Comparison of ENCODE assay signal across 12 mouse cellular contexts in genomic region chr14:23848529-23849141, GRCm38 (mm10).
DNase-seq lines count a peak whose midpoint lies in the region; ATAC-seq and TF ChIP-seq lines count a peak whose summit lies in the region.
"Had no signal": no experiment of that assay in that cellular context is flagged by ENCODE, and none has a peak within 500 bp of the region (broad histone marks: within the 10 kb centered on the region; RNA-seq: fewer than 3 reads in every experiment).

No protein-coding gene starts in this region.

- 13% methylated on average over 6 of the region's 6 CpGs for WGBS in kidney, embryonic 14.5 days
- 9% methylated on average over 6 of the region's 6 CpGs for WGBS in hindbrain, postnatal 0 days

- intact Hi-C loops in gastrocnemius, postnatal 36 days (cut with DNase I), result no loop called here

- no peak for DNase-seq in kidney, adult 9 months
- peak; percentile 73 to 76 for DNase-seq in right cerebral cortex, postnatal 10 days (ENCODE audit: low spot score in 2 of 2)
- DNase-seq in right cerebral cortex, adult 2 months (ENCODE audit: low spot score in 2 of 2), result no peak
- peak; percentile 69 for DNase-seq in hindbrain, postnatal 0 days (ENCODE audit: low spot score)
- DNase-seq in gastrocnemius, postnatal 36 days, result no peak
- no peak for DNase-seq in natural killer cell, adult 2 months (ENCODE audit: low spot score in 2 of 2)
- DNase-seq in spleen, adult 18-20 months, result no peak
- DNase-seq: gastrocnemius, postnatal 14 days; thymus, postnatal 14 days had no signal

- H3K36me3 ChIP-seq in kidney, embryonic 14.5 days (ENCODE audit: control insufficient read depth, insufficient read depth, low read length), result no peaks in the 10 kb centered on the region
- no peaks in the 10 kb centered on the region for H3K36me3 ChIP-seq in hindbrain, postnatal 0 days (ENCODE audit: insufficient read depth, low read length)
- H3K36me3 ChIP-seq: embryonic facial prominence, embryonic 13.5 days; limb, embryonic 13.5 days had no signal

- ATAC-seq in kidney, embryonic 14.5 days (ENCODE audit: low FRiP score, low TSS enrichment), result peak; percentile 68; the same call in 1 of the 2 replicates
- peak; percentile 90 for ATAC-seq in hindbrain, postnatal 0 days

- H3K4me1 ChIP-seq in kidney, embryonic 14.5 days (ENCODE audit: control insufficient read depth, insufficient read depth, low read length), result peaks cover 4% of the 10 kb centered on the region; the same call in 1 of the 2 replicates
- peaks cover 12% of the 10 kb centered on the region; the same call in 1 of the 2 replicates for H3K4me1 ChIP-seq in hindbrain, postnatal 0 days (ENCODE audit: insufficient read depth, low read length)
- H3K4me1 ChIP-seq: embryonic facial prominence, embryonic 13.5 days; limb, embryonic 13.5 days had no signal

- H3K9me3 ChIP-seq in kidney, embryonic 14.5 days (ENCODE audit: control insufficient read depth, low read length), result no peaks in the 10 kb centered on the region
- H3K9me3 ChIP-seq in hindbrain, postnatal 0 days (ENCODE audit: low read length), result no peaks in the 10 kb centered on the region
- H3K9me3 ChIP-seq: embryonic facial prominence, embryonic 13.5 days; limb, embryonic 13.5 days had no signal

- H3K27me3 ChIP-seq in kidney, embryonic 14.5 days (ENCODE audit: control insufficient read depth, insufficient read depth, low read length), result no peaks in the 10 kb centered on the region
- H3K27me3 ChIP-seq in hindbrain, postnatal 0 days (ENCODE audit: insufficient read depth, low read length), result no peaks in the 10 kb centered on the region
- H3K27me3 ChIP-seq: embryonic facial prominence, embryonic 13.5 days; limb, embryonic 13.5 days had no signal

- TF ChIP-seq CTCF in hindbrain, postnatal 0 days (IDR thresholded peaks at IDR 0.05; ENCODE audit: low read depth), result no peak

- H3K4me3 ChIP-seq in kidney, embryonic 14.5 days (ENCODE audit: low read length), result no peak overlapping the region
- H3K4me3 ChIP-seq in hindbrain, postnatal 0 days (ENCODE audit: low read length), result no peak overlapping the region
- H3K4me3 ChIP-seq: embryonic facial prominence, embryonic 13.5 days; limb, embryonic 13.5 days had no signal

- H3K4me2 ChIP-seq in kidney, embryonic 14.5 days (replicated peaks; ENCODE audit: low read depth, low read length), result no peak overlapping the region
- no peak overlapping the region for H3K4me2 ChIP-seq in hindbrain, postnatal 0 days (ENCODE audit: low read depth, low read length)
- H3K4me2 ChIP-seq: embryonic facial prominence, embryonic 13.5 days; limb, embryonic 13.5 days had no signal

- no peak overlapping the region for H3K27ac ChIP-seq in kidney, embryonic 14.5 days (ENCODE audit: low read depth, low read length)
- peak overlapping the region; percentile 49 for H3K27ac ChIP-seq in hindbrain, postnatal 0 days
- H3K27ac ChIP-seq: embryonic facial prominence, embryonic 13.5 days; limb, embryonic 13.5 days had no signal

- no peak overlapping the region for H3K9ac ChIP-seq in kidney, embryonic 14.5 days (ENCODE audit: low read depth, low read length)
- no peak overlapping the region for H3K9ac ChIP-seq in hindbrain, postnatal 0 days (replicated peaks; ENCODE audit: low read length)
- H3K9ac ChIP-seq: embryonic facial prominence, embryonic 13.5 days; limb, embryonic 13.5 days had no signal

Comparison
In these comparisons a context has a peak if more than half of its experiments do, and no peak if none do; other contexts are left out.
1. DNase-seq: peak in right cerebral cortex, postnatal 10 days (2 of 2) and hindbrain, postnatal 0 days (single experiment); none in kidney, adult 9 months (single experiment), right cerebral cortex, adult 2 months (0 of 2), gastrocnemius, postnatal 36 days (0 of 2), natural killer cell, adult 2 months (0 of 2) and spleen, adult 18-20 months (0 of 2).